Mouse (Mus musculus) fat pad, adult 2 months (tissue): Measurements from ENCODE around the gene Qrich2.
A peak's percentile ranks its signal among the peaks of the same experiment; 100 is the strongest.

Experiments
- DNase-seq: peaks from one replicate; pipeline ENCODE4 v3.0.0-alpha.2; 2011; ENCODE audit warnings: low read depth, low spot score; ENCODE audit errors: extremely low read depth

Gene Qrich2

GRCm38 (mm10) chr11:116447822-116448221 is 18.2 kb downstream of the Qrich2 start:
- no peak for DNase-seq

- DNase-seq: no peak
These were observed 19.6 kb downstream of the Qrich2 start for GRCm38 (mm10) chr11:116446308-116446887.

GRCm38 (mm10) chr11:116445596-116446307 is 20.3 kb downstream of the Qrich2 start:
- DNase-seq: no peak

- no peak for DNase-seq
These were observed 22.1 kb downstream of the Qrich2 start for GRCm38 (mm10) chr11:116443935-116444334.

- DNase-seq: no peak
These were observed 22.7 kb downstream of the Qrich2 start for GRCm38 (mm10) chr11:116443311-116443710.

- no peak for DNase-seq
These were observed 23.2 kb downstream of the Qrich2 start for GRCm38 (mm10) chr11:116442867-116443177.

GRCm38 (mm10) chr11:116442129-116442866 is 23.7 kb downstream of the Qrich2 start:
- DNase-seq: no peak

- no peak for DNase-seq
These were observed 25.5 kb downstream of the Qrich2 start for GRCm38 (mm10) chr11:116440408-116441068.

GRCm38 (mm10) chr11:116439269-116440240 is 26.5 kb downstream of the Qrich2 start:
- no peak for DNase-seq

GRCm38 (mm10) chr11:116437541-116437940 is 28.5 kb downstream of the Qrich2 start:
- no peak for DNase-seq

- DNase-seq: no peak
These were observed 29.2 kb downstream of the Qrich2 start for GRCm38 (mm10) chr11:116436725-116437331.

GRCm38 (mm10) chr11:116435992-116436724 is 29.9 kb downstream of the Qrich2 start:
- no peak for DNase-seq

- DNase-seq: no peak
These were observed 30.9 kb downstream of the Qrich2 start for GRCm38 (mm10) chr11:116434967-116435752.

- no peak for DNase-seq
These were observed 31.6 kb downstream of the Qrich2 start for GRCm38 (mm10) chr11:116434287-116434966.

- DNase-seq: peak; percentile 99
These were observed 32.4 kb downstream of the Qrich2 start, which contains the start of gene Ubald2 for GRCm38 (mm10) chr11:116433356-116434286. TSS of gene Ubald2 (plus strand) at chr11:116434094.

GRCm38 (mm10) chr11:116432593-116433355 is 33.3 kb downstream of the Qrich2 start:
- no peak for DNase-seq
